Comparison of ENCODE assay signal across 16 mouse cellular contexts in genomic region chr16:76438093-76438883, GRCm38 (mm10).
DNase-seq lines count a peak whose midpoint lies in the region; TF ChIP-seq lines count a peak whose summit lies in the region.
"Had no signal": no experiment of that assay in that cellular context is flagged by ENCODE, and none has a peak within 500 bp of the region (broad histone marks: within the 10 kb centered on the region; RNA-seq: fewer than 3 reads in every experiment).

No protein-coding gene starts in this region.

- H3K4me3 ChIP-seq in cerebellum, adult 2 months (replicated peaks; ENCODE audit: insufficient read depth, low read depth, low read length) = no peak overlapping the region
- H3K4me3 ChIP-seq in small intestine, adult 2 months (ENCODE audit: low read depth, low read length) = no peak overlapping the region
- H3K4me3 ChIP-seq: forebrain, embryonic 15.5 days; hindbrain, embryonic 13.5 days; neural tube, embryonic 12.5 days had no signal

- H3K4me1 ChIP-seq in cerebellum, adult 2 months (ENCODE audit: control insufficient read depth, insufficient read depth, low read length) = peaks cover 2% of the 10 kb centered on the region
- H3K4me1 ChIP-seq in small intestine, adult 2 months (ENCODE audit: control insufficient read depth, insufficient read depth, insufficient read length, low read length) = peaks cover 2% of the 10 kb centered on the region; the same call in 1 of the 2 replicates
- H3K4me1 ChIP-seq: forebrain, embryonic 15.5 days; hindbrain, embryonic 13.5 days; neural tube, embryonic 12.5 days had no signal

- no peak for TF ChIP-seq CTCF in cerebellum, adult 2 months (IDR thresholded peaks at IDR 0.05; ENCODE audit: borderline replicate concordance, insufficient read depth, low read depth, low read length)
- no peak for TF ChIP-seq CTCF in small intestine, adult 2 months (IDR thresholded peaks at IDR 0.05; ENCODE audit: extremely low read depth, insufficient read length, insufficient replicate concordance, low read depth, low read length)

- H3K36me3 ChIP-seq in small intestine, adult 2 months (ENCODE audit: control insufficient read depth, insufficient read depth, low read length) = no peaks in the 10 kb centered on the region
- H3K36me3 ChIP-seq: forebrain, embryonic 15.5 days; hindbrain, embryonic 13.5 days; neural tube, embryonic 12.5 days had no signal

- no peaks in the 10 kb centered on the region; the same call in 1 of the 2 replicates for H3K27me3 ChIP-seq in cerebellum, adult 2 months (ENCODE audit: control insufficient read depth, insufficient read depth, low read length)
- H3K27me3 ChIP-seq in small intestine, adult 2 months (ENCODE audit: control insufficient read depth, insufficient read depth, low read length) = no peaks in the 10 kb centered on the region
- H3K27me3 ChIP-seq: forebrain, embryonic 15.5 days; hindbrain, embryonic 13.5 days; neural tube, embryonic 12.5 days had no signal

- no peak for TF ChIP-seq POLR2A in cerebellum, adult 2 months (IDR thresholded peaks at IDR 0.05; ENCODE audit: borderline replicate concordance, insufficient read depth, low read length)
- no peak for TF ChIP-seq POLR2A in small intestine, adult 2 months (IDR thresholded peaks at IDR 0.05; ENCODE audit: low read depth, low read length)

- no peak overlapping the region for H3K27ac ChIP-seq in cerebellum, adult 2 months (ENCODE audit: insufficient read depth, low read length)
- H3K27ac ChIP-seq in small intestine, adult 2 months (ENCODE audit: insufficient read depth, low read depth, low read length) = peak overlapping the region; percentile 92
- H3K27ac ChIP-seq: forebrain, embryonic 15.5 days; hindbrain, embryonic 13.5 days; neural tube, embryonic 12.5 days had no signal

- WGBS in cerebellum, adult 2 months = 54% methylated on average over 3 of the region's 3 CpGs
- WGBS in small intestine, adult 2 months = 52% methylated on average over 3 of the region's 3 CpGs

- intact Hi-C loops in gastrocnemius, postnatal 14 days (cut with DNase I; ENCODE audit: low total_unique reads) = no loop called here

- DNase-seq in cerebellum, adult 2 months = peak; percentile 15 to 21
- DNase-seq in cerebellum, adult 9-11 months = no peak
- DNase-seq in ovary, postnatal 36 days (ENCODE audit: low spot score) = peak; percentile 51
- DNase-seq in ovary, postnatal 14 days (ENCODE audit: low spot score) = no peak
- DNase-seq in gastrocnemius, postnatal 14 days = peak; percentile 64
- no peak for DNase-seq in frontal cortex, postnatal 10 days (ENCODE audit: low spot score in 2 of 2)
- no peak for DNase-seq in left cerebral cortex, adult 8-10 months (ENCODE audit: low spot score in 2 of 2)
- DNase-seq: embryo, embryonic 11 days; kidney, postnatal 4 days; lung, adult 2 months; right cerebral cortex, adult 18-20 months; thymus, postnatal 25 days had no signal

Comparison
In these comparisons a context has a peak if more than half of its experiments do, and no peak if none do; other contexts are left out.
1. DNase-seq: peak in cerebellum, adult 2 months (2 of 2), ovary, postnatal 36 days (single experiment) and gastrocnemius, postnatal 14 days (single experiment); none in cerebellum, adult 9-11 months (single experiment), ovary, postnatal 14 days (single experiment), frontal cortex, postnatal 10 days (0 of 2) and left cerebral cortex, adult 8-10 months (0 of 2).